Mouse (Mus musculus) ES-Bruce4 (cell line): Measurements from ENCODE around the gene Tmprss12. TPM values are rescaled to one million over a fixed set of nuclear protein-coding genes. Genes with fewer than 3 reads are reported as not detected.
A peak's percentile ranks its signal among the peaks of the same experiment; 100 is the strongest.
"Not testable (repeated sequence)": the region's sequence is repeated elsewhere in the genome, so short reads cannot be mapped to it uniquely, and the experiment has no call there.

ENCODE experiments used
- H3K27ac ChIP-seq: 2 replicates; pipeline ENCODE4 v1.5.1; 2012; ENCODE audit warnings: low read length, inconsistent platforms; ENCODE audit not compliant: insufficient read depth
- H3K27me3 ChIP-seq: 2 replicates; pipeline ENCODE4 v1.6.1; 2012; ENCODE audit warnings: mild to moderate bottlenecking, low read length, inconsistent platforms; ENCODE audit not compliant: control insufficient read depth, poor library complexity, insufficient read depth, severe bottlenecking
- H3K36me3 ChIP-seq: 2 replicates; pipeline ENCODE4 v1.6.1; 2012; ENCODE audit warnings: inconsistent platforms, mild to moderate bottlenecking, low read length, moderate library complexity; ENCODE audit not compliant: control insufficient read depth, poor library complexity, insufficient read depth, severe bottlenecking
- H3K4me1 ChIP-seq: one replicate; pipeline ENCODE4 v1.8.1; 2011; ENCODE audit warnings: low read length; ENCODE audit not compliant: control insufficient read depth, insufficient read depth
- H3K4me3 ChIP-seq: 2 replicates; pipeline ENCODE4 v1.5.1; 2011; ENCODE audit warnings: low read depth, mild to moderate bottlenecking, low read length
- H3K9ac ChIP-seq: 2 replicates; pipeline ENCODE4 v1.6.1; 2012; ENCODE audit warnings: low read depth, mild to moderate bottlenecking, inconsistent platforms; ENCODE audit not compliant: poor library complexity, severe bottlenecking
- H3K9me3 ChIP-seq: replicated peaks from 2 replicates; pipeline ENCODE4 v1.6.1; 2012; ENCODE audit warnings: mild to moderate bottlenecking, low read length, inconsistent platforms; ENCODE audit not compliant: control insufficient read depth, poor library complexity, insufficient read depth, severe bottlenecking
- CTCF ChIP-seq: IDR thresholded peaks from one replicate; pipeline ENCODE4 v1.8.1; 2011; ENCODE audit warnings: low read depth, low read length
- EP300 ChIP-seq: IDR thresholded peaks from 2 replicates; pipeline ENCODE4 v1.6.1; 2011; ENCODE audit warnings: low read depth, low read length; ENCODE audit not compliant: insufficient read depth
- POLR2A ChIP-seq: IDR thresholded peaks from one replicate; pipeline ENCODE4 v1.8.1; 2011; ENCODE audit warnings: low read length; ENCODE audit not compliant: insufficient read depth
- polyA plus RNA-seq: library from polyadenylated mRNA; stranded (reverse); fragments of >200 nt; gene quantifications from 2 replicates; pipeline ENCODE4 v1.2.4, GENCODE M21; 2011; ENCODE audit warnings: low read depth; ENCODE audit not compliant: missing spikeins, insufficient read depth, insufficient read length

Tmprss12 gene
- polyA plus RNA-seq, 1 experiment = 3.2 TPM

GRCm38 (mm10) chr15:100258646-100259425 is 21.8 kb upstream of the Tmprss12 start:
- peak overlapping the region; percentile 96 for H3K27ac ChIP-seq
- TF ChIP-seq CTCF = no peak
- no peak for TF ChIP-seq POLR2A
- no peak for TF ChIP-seq EP300
- H3K4me3 ChIP-seq = no peak overlapping the region
- H3K36me3 ChIP-seq = peaks cover 30% of the 10 kb centered on the region
- H3K27me3 ChIP-seq = no peaks in the 10 kb centered on the region
- H3K4me1 ChIP-seq = peaks cover 20% of the 10 kb centered on the region
- no peaks in the 10 kb centered on the region for H3K9me3 ChIP-seq
- no peak overlapping the region for H3K9ac ChIP-seq

- H3K36me3 ChIP-seq = peaks cover 16% of the 10 kb centered on the region
- not testable (repeated sequence) for H3K27ac ChIP-seq, H3K9ac ChIP-seq
Observed at GRCm38 (mm10) chr15:100260351-100260750, 20.3 kb upstream of the Tmprss12 start.

DNA sequence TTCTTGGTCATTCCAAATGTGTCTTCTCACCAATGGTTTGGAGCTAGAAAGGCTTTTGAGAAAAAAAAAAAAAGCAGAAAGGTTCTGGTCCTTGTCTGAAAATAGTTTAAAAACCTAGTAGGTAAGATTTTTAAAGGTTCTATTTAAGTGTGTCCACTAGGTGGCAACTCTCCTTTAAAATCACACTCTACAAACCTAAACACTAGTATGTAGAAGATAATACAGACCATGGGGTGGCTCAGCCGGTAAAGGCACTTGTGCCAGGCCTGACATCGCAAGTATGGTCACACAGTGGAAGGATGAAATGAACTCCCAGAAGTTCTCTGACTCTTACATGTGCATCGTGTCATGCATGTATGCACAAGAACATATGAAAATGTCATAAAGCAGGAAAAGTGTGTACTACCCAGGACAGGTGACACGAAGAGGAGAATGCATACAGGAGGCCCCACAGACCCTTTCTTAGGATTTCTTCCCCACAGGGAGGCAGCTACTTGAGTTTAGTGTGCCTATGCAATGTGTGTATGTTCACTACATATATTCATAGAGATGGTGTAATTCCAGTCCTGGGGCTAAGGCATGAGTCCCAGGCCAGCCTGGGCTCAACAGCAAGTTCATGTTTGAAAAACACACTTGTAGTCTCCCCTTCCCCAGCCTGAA is 17.3 kb upstream of the Tmprss12 start:
- 0 out of 2 replicates have a peak overlapping the region, but pooled peaks have one; percentile 55 for H3K9ac ChIP-seq

More at GRCm38 (mm10) chr15:100260351-100260750, 20.3 kb upstream of the Tmprss12 start:
- H3K27me3 ChIP-seq, H3K4me3 ChIP-seq, H3K9me3 ChIP-seq: not testable (repeated sequence)
- peaks cover 19% of the 10 kb centered on the region for H3K4me1 ChIP-seq

DNA sequence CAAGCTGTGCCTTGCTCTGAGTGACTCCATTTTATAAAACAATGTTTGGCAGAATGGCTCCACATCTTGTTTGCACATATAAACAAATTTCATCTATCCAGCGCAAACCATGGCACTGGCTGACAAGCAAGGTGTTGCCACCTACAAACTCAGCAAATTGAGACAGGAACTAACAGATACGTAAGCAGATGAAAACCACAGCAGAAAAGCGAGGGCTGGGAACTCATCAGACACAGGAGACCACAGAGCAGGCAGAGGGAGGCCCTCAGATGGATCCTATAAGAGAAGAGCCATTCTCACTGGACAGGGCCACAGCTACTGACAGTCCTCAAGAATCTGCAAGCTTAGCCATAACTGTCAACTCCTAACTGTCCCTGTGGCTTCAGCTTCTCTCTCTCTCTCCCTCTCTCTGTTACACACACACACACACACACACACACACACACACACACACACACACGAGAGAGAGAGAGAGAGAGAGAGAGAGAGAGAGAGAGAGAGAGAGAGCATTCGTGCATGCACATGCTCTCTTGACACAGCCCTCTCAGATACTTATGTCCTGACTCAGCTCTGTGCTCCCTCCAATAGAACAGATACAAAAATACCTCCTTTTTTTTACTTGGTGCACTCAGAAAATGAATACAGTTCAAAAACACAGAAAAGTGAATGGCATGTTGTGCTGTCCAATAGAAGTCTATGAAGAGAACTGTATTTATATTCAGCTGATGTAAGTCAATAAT is 14.9 kb upstream of the Tmprss12 start:
- no peaks in the 10 kb centered on the region for H3K36me3 ChIP-seq
- no peak overlapping the region for H3K9ac ChIP-seq
- H3K9me3 ChIP-seq = peaks cover 17% of the 10 kb centered on the region
- peak overlapping the region; percentile 67 for H3K27ac ChIP-seq
- H3K4me3 ChIP-seq = no peak overlapping the region
- H3K4me1 ChIP-seq = peaks cover 7% of the 10 kb centered on the region
- TF ChIP-seq POLR2A (no peak), CTCF (no peak), EP300 (no peak)
- H3K27me3 ChIP-seq = no peaks in the 10 kb centered on the region

More for the DNA sequence above, 17.3 kb upstream of the Tmprss12 start:
- no peaks in the 10 kb centered on the region for H3K27me3 ChIP-seq
- peaks cover 11% of the 10 kb centered on the region for H3K4me1 ChIP-seq
- TF ChIP-seq POLR2A (no peak), CTCF (peak; percentile 0), EP300 (no peak)
- peaks cover 5% of the 10 kb centered on the region; the same call in 1 of the 2 replicates for H3K36me3 ChIP-seq
- no peak overlapping the region for H3K4me3 ChIP-seq
- peak overlapping the region; percentile 100 for H3K27ac ChIP-seq
- peaks cover 15% of the 10 kb centered on the region for H3K9me3 ChIP-seq

GRCm38 (mm10) chr15:100268916-100269315 is 11.7 kb upstream of the Tmprss12 start:
- no peaks in the 10 kb centered on the region for H3K4me1 ChIP-seq
- no peak overlapping the region for H3K9ac ChIP-seq
- peak overlapping the region; percentile 92 for H3K27ac ChIP-seq
- peaks cover 17% of the 10 kb centered on the region for H3K9me3 ChIP-seq
- TF ChIP-seq EP300 (no peak), POLR2A (no peak)
- H3K36me3 ChIP-seq = no peaks in the 10 kb centered on the region
- H3K27me3 ChIP-seq = no peaks in the 10 kb centered on the region
- no peak overlapping the region for H3K4me3 ChIP-seq

- H3K36me3 ChIP-seq = no peaks in the 10 kb centered on the region
- peak overlapping the region; percentile 94 for H3K4me3 ChIP-seq
- TF ChIP-seq CTCF = no peak
- TF ChIP-seq EP300 = peak; percentile 98
- TF ChIP-seq POLR2A = peak; percentile 35
- H3K27me3 ChIP-seq = no peaks in the 10 kb centered on the region
- H3K4me1 ChIP-seq = no peaks in the 10 kb centered on the region
- H3K9me3 ChIP-seq = peaks cover 17% of the 10 kb centered on the region
- peak overlapping the region; percentile 73 for H3K9ac ChIP-seq
- H3K27ac ChIP-seq = peak overlapping the region; percentile 92
Observed at GRCm38 (mm10) chr15:100269776-100270175, 10.9 kb upstream of the Tmprss12 start.

GRCm38 (mm10) chr15:100270609-100271008 is 10.0 kb upstream of the Tmprss12 start:
- peak overlapping the region; percentile 94 for H3K4me3 ChIP-seq
- not testable (repeated sequence) for H3K27me3 ChIP-seq, H3K36me3 ChIP-seq, H3K4me1 ChIP-seq
- H3K9me3 ChIP-seq = peaks cover 17% of the 10 kb centered on the region
- H3K9ac ChIP-seq = peak overlapping the region; percentile 73
- peak overlapping the region; percentile 91 for H3K27ac ChIP-seq
